Comparison of ENCODE assay signal across 8 mouse cellular contexts in genomic region chr11:102925351-102925717, GRCm38 (mm10). TPM values are rescaled to one million over a fixed set of nuclear protein-coding genes. Genes with fewer than 3 reads are reported as not detected.
A peak's percentile ranks its signal among the peaks of the same experiment; 100 is the strongest.
DNase-seq lines count a peak whose midpoint lies in the region; ATAC-seq and TF ChIP-seq lines count a peak whose summit lies in the region.

No protein-coding gene starts in this region.

- DNase-seq in kidney, postnatal 0 days (ENCODE audit: low spot score) = peak; percentile 73
- DNase-seq in kidney, adult 9 months = no peak
- DNase-seq in Patski (ENCODE audit: low read depth, low spot score) = no peak
- no peak for DNase-seq in forebrain, embryonic 11.5 days (ENCODE audit: low spot score)
- no peak for DNase-seq in limb, embryonic 14.5 days (ENCODE audit: low spot score)
- no peak for DNase-seq in midbrain, postnatal 0 days (ENCODE audit: low spot score)
- no peak for DNase-seq in right cerebral cortex, postnatal 25 days
- no peak for DNase-seq in urinary bladder, adult 2 months (ENCODE audit: low spot score)

- in situ Hi-C loops in Patski (cut with MboI; ENCODE audit: low pct_unique_long_range_greater_than_20kb) = no loop called here

- WGBS in kidney, postnatal 0 days = 1% methylated on average over 10 of the region's 10 CpGs
- under 1% methylated on average over 10 of the region's 10 CpGs for WGBS in forebrain, embryonic 11.5 days
- 2% methylated on average over 10 of the region's 10 CpGs for WGBS in limb, embryonic 14.5 days
- WGBS in midbrain, postnatal 0 days = under 1% methylated on average over 10 of the region's 10 CpGs

- peak; percentile 65 for ATAC-seq in kidney, postnatal 0 days (replicated peaks; ENCODE audit: low FRiP score, low read depth)
- ATAC-seq in Patski = peak; percentile 35
- peak; percentile 39 for ATAC-seq in forebrain, embryonic 11.5 days (replicated peaks; ENCODE audit: low FRiP score)
- ATAC-seq in limb, embryonic 14.5 days (ENCODE audit: low FRiP score, low read depth) = peak; percentile 54
- ATAC-seq in midbrain, postnatal 0 days (ENCODE audit: low FRiP score) = 0 out of 2 replicates have a peak, but pooled peaks have one; percentile 23

- H3K36me3 ChIP-seq in kidney, postnatal 0 days (ENCODE audit: insufficient read depth, low read length) = no peaks in the 10 kb centered on the region
- no peaks in the 10 kb centered on the region for H3K36me3 ChIP-seq in forebrain, embryonic 11.5 days (ENCODE audit: control insufficient read depth, insufficient read depth, low read length)
- no peaks in the 10 kb centered on the region for H3K36me3 ChIP-seq in limb, embryonic 14.5 days (ENCODE audit: control insufficient read depth, insufficient read depth, low read length)
- no peaks in the 10 kb centered on the region for H3K36me3 ChIP-seq in midbrain, postnatal 0 days (ENCODE audit: insufficient read depth, low read length)

- peak; percentile 59 for TF ChIP-seq CTCF in kidney, postnatal 0 days (IDR thresholded peaks at IDR 0.05; ENCODE audit: low read depth)
- TF ChIP-seq CTCF in Patski (IDR thresholded peaks at IDR 0.05) = no peak
- TF ChIP-seq CTCF in midbrain, postnatal 0 days (IDR thresholded peaks at IDR 0.05) = peak; percentile 55

- TF ChIP-seq POLR2A in limb, embryonic 14.5 days (IDR thresholded peaks at IDR 0.05; ENCODE audit: borderline replicate concordance, extremely low read depth, insufficient read depth, insufficient read length) = no peak

- H3K4me1 ChIP-seq in kidney, postnatal 0 days (replicated peaks; ENCODE audit: insufficient read depth, low read length) = peaks cover 6% of the 10 kb centered on the region
- 0 out of 2 replicates have a peak, but pooled peaks cover 4% of the 10 kb centered on the region for H3K4me1 ChIP-seq in forebrain, embryonic 11.5 days (replicated peaks; ENCODE audit: control insufficient read depth, insufficient read depth, low read length)
- peaks cover 7% of the 10 kb centered on the region; the same call in 1 of the 2 replicates for H3K4me1 ChIP-seq in limb, embryonic 14.5 days (ENCODE audit: control insufficient read depth, insufficient read depth, low read length)
- peaks cover 3% of the 10 kb centered on the region; the same call in 1 of the 2 replicates for H3K4me1 ChIP-seq in midbrain, postnatal 0 days (ENCODE audit: insufficient read depth, low read length)

- H3K4me2 ChIP-seq in kidney, postnatal 0 days (ENCODE audit: low read length) = peak overlapping the region; percentile 84
- peak overlapping the region; percentile 55 for H3K4me2 ChIP-seq in forebrain, embryonic 11.5 days (ENCODE audit: low read depth, low read length, severe bottlenecking)
- peak overlapping the region; percentile 68 for H3K4me2 ChIP-seq in limb, embryonic 14.5 days (replicated peaks; ENCODE audit: low read depth, low read length, severe bottlenecking)
- peak overlapping the region; percentile 92 for H3K4me2 ChIP-seq in midbrain, postnatal 0 days (ENCODE audit: low read depth, low read length, poor library complexity, severe bottlenecking)

- H3K27me3 ChIP-seq in kidney, postnatal 0 days (ENCODE audit: insufficient read depth, low read length) = no peaks in the 10 kb centered on the region
- no peaks in the 10 kb centered on the region for H3K27me3 ChIP-seq in Patski
- no peaks in the 10 kb centered on the region for H3K27me3 ChIP-seq in forebrain, embryonic 11.5 days (ENCODE audit: control insufficient read depth, insufficient read depth, low read length)
- no peaks in the 10 kb centered on the region for H3K27me3 ChIP-seq in limb, embryonic 14.5 days (ENCODE audit: control insufficient read depth, insufficient read depth, low read length)
- H3K27me3 ChIP-seq in midbrain, postnatal 0 days (ENCODE audit: insufficient read depth, low read length) = no peaks in the 10 kb centered on the region

- POLR2A ChIA-PET in Patski (lab: Charles Lee) = no interaction called here

- peak overlapping the region; percentile 62 for H3K9ac ChIP-seq in kidney, postnatal 0 days (ENCODE audit: low read depth, low read length)
- peak overlapping the region; percentile 89 for H3K9ac ChIP-seq in forebrain, embryonic 11.5 days (ENCODE audit: low read length)
- H3K9ac ChIP-seq in limb, embryonic 14.5 days (ENCODE audit: low read depth, low read length, severe bottlenecking) = peak overlapping the region; percentile 64
- H3K9ac ChIP-seq in midbrain, postnatal 0 days (replicated peaks; ENCODE audit: low read length, poor library complexity, severe bottlenecking) = no peak overlapping the region; the same call in 1 of the 2 replicates

- H3K4me3 ChIP-seq in kidney, postnatal 0 days (replicated peaks; ENCODE audit: low read depth, low read length) = peak overlapping the region; percentile 72
- peak overlapping the region; percentile 80 for H3K4me3 ChIP-seq in forebrain, embryonic 11.5 days (ENCODE audit: low read depth, low read length)
- peak overlapping the region; percentile 69 for H3K4me3 ChIP-seq in limb, embryonic 14.5 days (replicated peaks; ENCODE audit: low read length)
- H3K4me3 ChIP-seq in midbrain, postnatal 0 days (ENCODE audit: low read depth, low read length) = peak overlapping the region; percentile 53

- CTCF ChIA-PET in Patski (lab: Charles Lee) = interaction anchor here (1.1 to 5.0 kb wide), 4 partner anchors 11 to 66 kb away, joined by 4 to 19 read pairs (median 10); partner anchors contain the start of gene Gfap

- no peaks in the 10 kb centered on the region for H3K9me3 ChIP-seq in kidney, postnatal 0 days (replicated peaks; ENCODE audit: low read length)
- H3K9me3 ChIP-seq in forebrain, embryonic 11.5 days (ENCODE audit: control insufficient read depth, low read length) = no peaks in the 10 kb centered on the region
- H3K9me3 ChIP-seq in limb, embryonic 14.5 days (ENCODE audit: control insufficient read depth, low read length) = no peaks in the 10 kb centered on the region
- H3K9me3 ChIP-seq in midbrain, postnatal 0 days (ENCODE audit: low read length) = no peaks in the 10 kb centered on the region

- peak overlapping the region; percentile 85 for H3K27ac ChIP-seq in kidney, postnatal 0 days
- peak overlapping the region; percentile 95 for H3K27ac ChIP-seq in forebrain, embryonic 11.5 days (ENCODE audit: low read depth, low read length)
- H3K27ac ChIP-seq in limb, embryonic 14.5 days (replicated peaks; ENCODE audit: low read depth, low read length) = peak overlapping the region; percentile 76
- H3K27ac ChIP-seq in midbrain, postnatal 0 days (ENCODE audit: low read depth, low read length) = peak overlapping the region; percentile 55

RNA-seq across cellular contexts. Expression of gene Kif18b, which starts 0.4 kb away (rescaled TPM):
- polyA plus RNA-seq in kidney, postnatal 0 days (2015; fragmentation: Nextera tagmentation; extraction: Ambion mirVana) = 2.6 and 3.4 TPM in 2 replicates
- polyA plus RNA-seq in Patski (2021) = 13.4 TPM
- 13.0 and 13.3 TPM in 2 replicates for polyA plus RNA-seq in forebrain, embryonic 11.5 days (2014; fragmentation: Nextera tagmentation; extraction: Ambion mirVana)
- 24.5 and 30.3 TPM in 2 replicates for polyA plus RNA-seq in limb, embryonic 14.5 days (2012; rRNA removed)
- 6.1 and 7.2 TPM in 2 replicates for polyA plus RNA-seq in limb, embryonic 14.5 days (2014; fragmentation: Nextera tagmentation; extraction: Ambion mirVana)
- 3.8 and 6.3 TPM in 2 replicates for total RNA-seq in midbrain, postnatal 0 days (2014; rRNA removed)
- 0.46 and 0.60 TPM in 2 replicates for polyA plus RNA-seq in midbrain, postnatal 0 days (2015; fragmentation: Nextera tagmentation; extraction: Ambion mirVana)
- 0.56 and 0.71 TPM in 2 replicates for polyA plus RNA-seq in urinary bladder, adult 2 months (2012; rRNA removed)

RNA-seq across cellular contexts. Expression of gene C1ql1, which starts 21.2 kb away (rescaled TPM):
- polyA plus RNA-seq in kidney, postnatal 0 days (2015; fragmentation: Nextera tagmentation; extraction: Ambion mirVana) = 1.4 and 2.3 TPM in 2 replicates
- 19.6 TPM for polyA plus RNA-seq in Patski (2021)
- 3.9 and 4.5 TPM in 2 replicates for polyA plus RNA-seq in forebrain, embryonic 11.5 days (2014; fragmentation: Nextera tagmentation; extraction: Ambion mirVana)
- 3.3 and 4.8 TPM in 2 replicates for polyA plus RNA-seq in limb, embryonic 14.5 days (2012; rRNA removed)
- polyA plus RNA-seq in limb, embryonic 14.5 days (2014; fragmentation: Nextera tagmentation; extraction: Ambion mirVana) = 1.9 and 3.8 TPM in 2 replicates
- total RNA-seq in midbrain, postnatal 0 days (2014; rRNA removed) = 45.6 and 52.8 TPM in 2 replicates
- 15.8 and 16.9 TPM in 2 replicates for polyA plus RNA-seq in midbrain, postnatal 0 days (2015; fragmentation: Nextera tagmentation; extraction: Ambion mirVana)
- polyA plus RNA-seq in urinary bladder, adult 2 months (2012; rRNA removed) = 0.44 and 0.49 TPM in 2 replicates

RNA-seq across cellular contexts. Expression of gene Gfap, which starts 24.6 kb away (rescaled TPM):
- 0.20 and 0.33 TPM in 2 replicates for polyA plus RNA-seq in kidney, postnatal 0 days (2015; fragmentation: Nextera tagmentation; extraction: Ambion mirVana)
- polyA plus RNA-seq in Patski (2021) = 0.44 TPM
- 0.09 TPM in 1 of 2 replicates, not detected in the other for polyA plus RNA-seq in forebrain, embryonic 11.5 days (2014; fragmentation: Nextera tagmentation; extraction: Ambion mirVana)
- 0.48 and 0.65 TPM in 2 replicates for polyA plus RNA-seq in limb, embryonic 14.5 days (2012; rRNA removed)
- 0.48 and 0.50 TPM in 2 replicates for polyA plus RNA-seq in limb, embryonic 14.5 days (2014; fragmentation: Nextera tagmentation; extraction: Ambion mirVana)
- total RNA-seq in midbrain, postnatal 0 days (2014; rRNA removed) = 19.5 and 36.4 TPM in 2 replicates
- 20.6 and 24.3 TPM in 2 replicates for polyA plus RNA-seq in midbrain, postnatal 0 days (2015; fragmentation: Nextera tagmentation; extraction: Ambion mirVana)
- polyA plus RNA-seq in urinary bladder, adult 2 months (2012; rRNA removed) = 0.53 and 0.56 TPM in 2 replicates

RNA-seq across cellular contexts. Expression of gene Fam187a, which starts 40.4 kb away (rescaled TPM):
- polyA plus RNA-seq in kidney, postnatal 0 days (2015; fragmentation: Nextera tagmentation; extraction: Ambion mirVana) = 0.11 TPM in 1 of 2 replicates, not detected in the other
- polyA plus RNA-seq in Patski (2021) = 0.26 TPM
- polyA plus RNA-seq in forebrain, embryonic 11.5 days (2014; fragmentation: Nextera tagmentation; extraction: Ambion mirVana) = not detected in 2 replicates
- 0.04 TPM in 1 of 2 replicates, not detected in the other for polyA plus RNA-seq in limb, embryonic 14.5 days (2012; rRNA removed)
- not detected in 2 replicates for polyA plus RNA-seq in limb, embryonic 14.5 days (2014; fragmentation: Nextera tagmentation; extraction: Ambion mirVana)
- total RNA-seq in midbrain, postnatal 0 days (2014; rRNA removed) = not detected in 2 replicates
- 0.12 TPM in 1 of 2 replicates, not detected in the other for polyA plus RNA-seq in midbrain, postnatal 0 days (2015; fragmentation: Nextera tagmentation; extraction: Ambion mirVana)
- not detected in 2 replicates for polyA plus RNA-seq in urinary bladder, adult 2 months (2012; rRNA removed)

RNA-seq across cellular contexts. Expression of gene Ccdc103, which starts 44.3 kb away (rescaled TPM):
- 1.8 and 2.1 TPM in 2 replicates for polyA plus RNA-seq in kidney, postnatal 0 days (2015; fragmentation: Nextera tagmentation; extraction: Ambion mirVana)
- 6.0 TPM for polyA plus RNA-seq in Patski (2021)
- polyA plus RNA-seq in forebrain, embryonic 11.5 days (2014; fragmentation: Nextera tagmentation; extraction: Ambion mirVana) = 2.3 and 3.5 TPM in 2 replicates
- 0.34 and 0.41 TPM in 2 replicates for polyA plus RNA-seq in limb, embryonic 14.5 days (2012; rRNA removed)
- polyA plus RNA-seq in limb, embryonic 14.5 days (2014; fragmentation: Nextera tagmentation; extraction: Ambion mirVana) = 0.50 and 1.0 TPM in 2 replicates
- 0.33 and 1.6 TPM in 2 replicates for total RNA-seq in midbrain, postnatal 0 days (2014; rRNA removed)
- 1.7 and 1.8 TPM in 2 replicates for polyA plus RNA-seq in midbrain, postnatal 0 days (2015; fragmentation: Nextera tagmentation; extraction: Ambion mirVana)
- polyA plus RNA-seq in urinary bladder, adult 2 months (2012; rRNA removed) = 0.66 and 0.77 TPM in 2 replicates

Comparison
In these comparisons a context has a peak if more than half of its experiments do, and no peak if none do; other contexts are left out.
1. RNA of gene Gfap, which starts 24.6 kb away (polyA plus RNA-seq): 20.6 to 24.3 TPM in midbrain, postnatal 0 days; 0.53 to 0.56 TPM in urinary bladder, adult 2 months, 0.48 to 0.65 TPM in limb, embryonic 14.5 days, 0.44 TPM in Patski (single experiment), 0.20 to 0.33 TPM in kidney, postnatal 0 days and 0.09 TPM in forebrain, embryonic 11.5 days; every median in the first group is over 10 times any median in the second.
2. Peak in every context shown above with its lines, with median percentiles within 50 percentile points of each other: ATAC-seq, H3K27ac ChIP-seq, H3K4me2 ChIP-seq and H3K4me3 ChIP-seq.